Mouse (Mus musculus) heart, embryonic 13.5 days (tissue): Measurements from ENCODE around the gene Nhsl1. TPM values are rescaled to one million over a fixed set of nuclear protein-coding genes. Genes with fewer than 3 reads are reported as not detected.

Experiments used
- ATAC-seq: fragments of 200-750 bp; cut with Nextera tagmentation; 2 replicates; pipeline ENCODE4 v1.8.0; 2017; ENCODE audit warnings: moderate TSS enrichment; ENCODE audit not compliant: insufficient number of reproducible peaks, low FRiP score, low TSS enrichment; ENCODE audit errors: extremely low read depth
- H3K27ac ChIP-seq: fragments of 300-500 bp; sonication (generic); replicated peaks from 2 replicates; pipeline ENCODE4 v1.5.1; 2015; ENCODE audit warnings: moderate library complexity, mild to moderate bottlenecking, inconsistent platforms
- H3K27me3 ChIP-seq: fragments of 300-500 bp; sonication (generic); replicated peaks from 2 replicates; pipeline ENCODE4 v1.6.1; 2015; ENCODE audit warnings: mild to moderate bottlenecking, inconsistent platforms
- H3K36me3 ChIP-seq: fragments of 300-500 bp; sonication (generic); 2 replicates; pipeline ENCODE4 v1.6.1; 2015; ENCODE audit warnings: mild to moderate bottlenecking, inconsistent platforms
- H3K4me1 ChIP-seq: fragments of 300-500 bp; sonication (generic); 2 replicates; pipeline ENCODE4 v1.6.1; 2015; ENCODE audit warnings: inconsistent platforms
- H3K4me2 ChIP-seq: fragments of 300-500 bp; sonication (generic); 2 replicates; pipeline ENCODE4 v1.6.1; 2015; ENCODE audit warnings: inconsistent platforms, mild to moderate bottlenecking, moderate library complexity
- H3K4me3 ChIP-seq: fragments of 300-500 bp; sonication (generic); 2 replicates; pipeline ENCODE4 v1.5.1; 2015; ENCODE audit warnings: moderate library complexity, mild to moderate bottlenecking, inconsistent platforms
- H3K9ac ChIP-seq: fragments of 300-500 bp; sonication (generic); 2 replicates; pipeline ENCODE4 v1.6.1; 2015; ENCODE audit warnings: inconsistent platforms, mild to moderate bottlenecking, moderate library complexity
- H3K9me3 ChIP-seq: fragments of 300-500 bp; sonication (generic); 2 replicates; pipeline ENCODE4 v1.6.1; 2016; ENCODE audit warnings: inconsistent platforms
- WGBS: fragments of 180-500 bp; shearing (Covaris S2); methylation state at CpG from one replicate; pipeline ENCODE4 v1.1.7; 2015; ENCODE audit warnings: mixed read lengths; 5-methylcytosine and 5-hydroxymethylcytosine counted together
- polyA plus RNA-seq: library from polyadenylated mRNA; unstranded; fragments of >200 nt; fragmentation: Nextera tagmentation; extraction: Ambion mirVana; gene quantifications from 2 replicates; pipeline ENCODE4 v1.2.1, GENCODE M21; 2015

Nhsl1 gene
- polyA plus RNA-seq, 1 experiment from 2014 or later, result 11.1 TPM

DNA sequence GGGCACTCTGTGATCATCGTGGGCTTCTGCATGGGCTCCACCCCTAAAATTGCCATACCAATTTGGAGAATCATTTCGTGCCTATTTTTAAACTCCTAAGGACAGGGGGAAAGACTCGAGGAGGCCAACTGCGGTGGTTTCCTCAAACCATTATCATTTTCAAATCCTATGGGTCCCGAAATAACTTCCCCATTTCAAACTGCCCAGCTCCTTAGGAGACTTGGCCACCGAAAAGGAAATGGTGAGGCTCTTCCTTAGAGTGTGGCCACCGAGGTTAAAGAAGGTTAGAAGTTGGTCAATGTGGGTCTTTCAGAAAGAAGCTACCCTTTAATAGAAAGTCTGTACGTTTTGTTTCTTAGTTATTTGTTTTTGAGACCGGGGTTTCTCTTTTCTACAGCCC lies 104.8 kb downstream of the Nhsl1 start:
- Histone ChIP-seq H3K4me3 (no peak overlapping the region), H3K4me1 (peaks cover 41% of the 10 kb centered on the region), H3K36me3 (no peaks in the 10 kb centered on the region), H3K27ac (no peak overlapping the region), H3K9ac (no peak overlapping the region), H3K27me3 (no peaks in the 10 kb centered on the region), H3K9me3 (no peaks in the 10 kb centered on the region), H3K4me2 (0 out of 2 replicates have a peak overlapping the region, but pooled peaks have one; percentile 12)
- ATAC-seq, result no peak
- 56% methylated on average over 9 of the region's 9 CpGs for WGBS

DNA sequence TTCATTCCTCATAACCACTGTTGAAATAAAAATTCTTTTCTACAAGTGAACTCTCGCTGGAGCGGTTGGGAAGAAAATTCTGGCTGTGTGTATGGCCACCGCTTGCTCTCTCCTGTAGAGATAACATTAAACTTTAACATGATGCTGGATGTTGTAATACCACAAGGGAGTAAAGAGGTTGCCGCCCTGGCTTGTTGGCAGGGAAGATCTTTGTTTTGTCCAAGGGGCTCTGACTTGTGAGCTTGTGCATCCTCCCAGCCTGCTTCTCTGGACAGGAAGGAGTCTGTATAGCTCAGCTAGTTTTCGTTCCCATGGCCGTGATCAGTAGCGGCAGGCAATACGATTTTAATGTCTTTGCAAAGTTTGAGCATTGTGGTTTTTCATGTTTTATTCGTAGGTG lies 109.1 kb downstream of the Nhsl1 start:
- H3K27ac ChIP-seq, result no peak overlapping the region
- H3K4me3 ChIP-seq, result no peak overlapping the region
- H3K9ac ChIP-seq, result no peak overlapping the region
- no peaks in the 10 kb centered on the region for H3K27me3 ChIP-seq
- 86% methylated on average over 9 of the region's 9 CpGs for WGBS
- peaks cover 11% of the 10 kb centered on the region for H3K36me3 ChIP-seq
- H3K9me3 ChIP-seq, result 0 out of 2 replicates have a peak, but pooled peaks cover 5% of the 10 kb centered on the region
- no peak for ATAC-seq
- H3K4me1 ChIP-seq, result peaks cover 47% of the 10 kb centered on the region
- H3K4me2 ChIP-seq, result no peak overlapping the region

DNA sequence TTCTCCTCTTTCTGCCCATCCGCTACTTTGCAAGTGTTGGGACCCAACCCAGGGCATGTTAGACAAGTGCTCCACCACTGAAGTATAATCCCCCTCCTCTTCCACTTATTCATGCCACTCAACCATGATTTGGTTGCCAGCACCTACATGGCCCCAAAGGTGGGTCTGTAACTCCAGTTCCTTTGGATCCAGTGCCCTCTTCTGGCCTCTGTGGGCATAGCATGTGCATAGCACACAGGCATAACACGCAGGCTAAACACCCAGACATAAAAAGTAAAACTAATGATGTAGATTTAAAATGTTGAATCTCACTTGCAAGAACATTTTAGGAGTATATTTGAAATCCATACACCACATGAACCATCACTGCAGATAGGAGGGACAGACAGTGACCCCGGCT lies 110.7 kb downstream of the Nhsl1 start:
- ATAC-seq, result no peak
- WGBS, result 94% methylated on average over 3 of the region's 3 CpGs

DNA sequence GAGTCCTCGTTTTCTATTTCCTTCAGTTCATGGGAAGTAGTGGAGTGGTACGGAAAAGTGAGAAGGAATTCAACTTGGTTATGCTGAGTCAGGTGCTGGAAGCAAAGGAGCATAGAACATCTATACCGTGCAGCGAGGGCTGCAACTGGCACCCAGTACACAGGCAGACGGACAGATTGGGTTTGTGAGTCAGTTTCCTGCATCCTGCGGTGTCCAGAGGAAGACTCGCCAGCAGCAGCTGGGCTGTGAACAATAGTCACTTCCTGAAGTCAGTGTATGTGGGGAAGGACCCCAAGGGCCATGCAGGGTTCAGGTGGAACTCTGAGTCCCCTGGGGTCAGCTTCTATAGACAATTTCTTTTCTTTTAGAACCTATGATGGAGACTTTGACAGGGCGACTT lies 111.4 kb downstream of the Nhsl1 start:
- Histone ChIP-seq H3K4me3 (no peak overlapping the region; the same call in 1 of the 2 replicates), H3K9me3 (0 out of 2 replicates have a peak, but pooled peaks cover 5% of the 10 kb centered on the region), H3K27me3 (no peaks in the 10 kb centered on the region), H3K27ac (peak overlapping the region; percentile 90), H3K4me1 (peaks cover 58% of the 10 kb centered on the region), H3K4me2 (peak overlapping the region; percentile 71), H3K9ac (no peak overlapping the region), H3K36me3 (peaks cover 11% of the 10 kb centered on the region)
- WGBS, result 60% methylated on average over 8 of the region's 8 CpGs
- ATAC-seq, result 0 out of 2 replicates have a peak, but pooled peaks have one; percentile 22

More for the DNA sequence above, 110.7 kb downstream of the Nhsl1 start:
- 0 out of 2 replicates have a peak, but pooled peaks cover 5% of the 10 kb centered on the region for H3K9me3 ChIP-seq
- H3K4me1 ChIP-seq, result peaks cover 52% of the 10 kb centered on the region
- peaks cover 11% of the 10 kb centered on the region for H3K36me3 ChIP-seq
- H3K27me3 ChIP-seq, result no peaks in the 10 kb centered on the region
- no peak overlapping the region for H3K4me2 ChIP-seq
- H3K4me3 ChIP-seq, result no peak overlapping the region
- no peak overlapping the region for H3K9ac ChIP-seq
- H3K27ac ChIP-seq, result peak overlapping the region; percentile 90

DNA sequence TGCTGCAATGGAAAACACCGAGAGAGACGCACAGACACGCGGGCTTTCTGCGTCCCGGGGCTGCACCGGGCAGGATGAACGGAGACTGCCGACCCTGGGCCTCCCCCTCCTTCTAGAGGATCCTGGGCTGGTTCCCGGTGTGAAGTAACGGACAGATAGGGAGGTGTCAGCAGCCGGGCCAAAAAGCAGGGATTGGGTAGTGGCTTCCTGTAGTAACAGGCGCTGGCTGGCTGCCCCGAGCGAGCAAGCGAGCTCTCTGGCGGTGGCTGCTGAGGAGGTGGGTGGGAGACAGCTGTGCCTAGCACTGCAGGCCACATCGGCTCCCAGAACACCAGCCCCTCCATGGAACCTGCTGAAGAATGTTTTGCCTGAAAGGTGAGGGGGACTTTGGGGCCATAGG lies 112.2 kb downstream of the Nhsl1 start:
- peak overlapping the region; percentile 77 for H3K9ac ChIP-seq
- peaks cover 11% of the 10 kb centered on the region for H3K36me3 ChIP-seq
- H3K4me1 ChIP-seq, result peaks cover 60% of the 10 kb centered on the region
- under 1% methylated on average over 18 of the region's 18 CpGs for WGBS
- ATAC-seq, result peak; percentile 83
- peak overlapping the region; percentile 90 for H3K27ac ChIP-seq
- no peaks in the 10 kb centered on the region for H3K27me3 ChIP-seq
- peak overlapping the region; percentile 71 for H3K4me2 ChIP-seq
- 0 out of 2 replicates have a peak, but pooled peaks cover 5% of the 10 kb centered on the region for H3K9me3 ChIP-seq
- peak overlapping the region; percentile 53 for H3K4me3 ChIP-seq

DNA sequence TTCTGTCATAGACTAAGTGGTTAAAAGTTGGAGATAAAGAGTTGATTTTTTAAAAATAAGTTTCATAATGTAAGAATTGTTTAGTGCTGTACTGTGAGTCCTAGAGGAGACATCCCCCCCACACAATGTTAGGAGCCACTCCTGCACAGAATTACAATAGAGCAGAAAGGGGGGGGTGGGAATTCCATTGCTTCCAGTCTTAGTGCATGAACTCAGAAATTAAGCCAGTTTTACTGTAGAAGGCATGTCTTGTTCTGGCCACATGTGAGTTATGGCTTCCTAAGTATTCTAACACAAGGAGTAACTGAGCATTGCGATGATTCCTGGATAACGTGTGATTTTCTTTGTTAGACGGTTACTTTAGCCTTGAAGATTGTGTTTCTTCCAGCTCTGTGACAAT lies 112.8 kb downstream of the Nhsl1 start:
- peak overlapping the region; percentile 71 for H3K4me2 ChIP-seq
- no peaks in the 10 kb centered on the region for H3K27me3 ChIP-seq
- peak overlapping the region; percentile 53 for H3K4me3 ChIP-seq
- ATAC-seq, result no peak
- 36% methylated on average over 3 of the region's 3 CpGs for WGBS
- peak overlapping the region; percentile 90 for H3K27ac ChIP-seq
- 0 out of 2 replicates have a peak, but pooled peaks cover 5% of the 10 kb centered on the region for H3K9me3 ChIP-seq
- H3K4me1 ChIP-seq, result peaks cover 61% of the 10 kb centered on the region
- H3K9ac ChIP-seq, result peak overlapping the region; percentile 77
- peaks cover 11% of the 10 kb centered on the region for H3K36me3 ChIP-seq

DNA sequence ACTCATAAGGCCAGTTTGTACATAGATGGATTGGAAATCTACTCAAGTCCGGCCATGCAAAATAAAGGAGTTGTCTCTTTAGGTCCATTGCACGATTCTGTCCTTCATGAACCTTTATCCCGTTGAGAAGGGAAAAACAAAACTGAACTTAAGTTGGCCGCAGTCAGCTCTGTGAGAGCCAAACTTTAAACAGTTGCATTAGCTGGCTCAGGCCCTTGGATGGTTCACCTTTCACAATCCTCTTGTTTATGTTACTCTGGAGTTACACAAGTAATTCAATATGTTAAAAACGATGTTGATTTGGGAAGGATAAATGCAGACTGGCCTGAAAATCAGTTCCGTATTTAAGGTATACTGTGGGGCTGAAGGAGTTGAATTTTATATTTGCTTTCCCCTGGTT lies 116.7 kb downstream of the Nhsl1 start:
- Histone ChIP-seq H3K4me3 (no peak overlapping the region), H3K9me3 (no peaks in the 10 kb centered on the region), H3K9ac (no peak overlapping the region), H3K36me3 (no peaks in the 10 kb centered on the region), H3K4me1 (peaks cover 74% of the 10 kb centered on the region), H3K27me3 (no peaks in the 10 kb centered on the region), H3K27ac (peak overlapping the region; percentile 82), H3K4me2 (peak overlapping the region; percentile 37)
- ATAC-seq, result no peak
- WGBS, result 74% methylated on average over 6 of the region's 6 CpGs

DNA sequence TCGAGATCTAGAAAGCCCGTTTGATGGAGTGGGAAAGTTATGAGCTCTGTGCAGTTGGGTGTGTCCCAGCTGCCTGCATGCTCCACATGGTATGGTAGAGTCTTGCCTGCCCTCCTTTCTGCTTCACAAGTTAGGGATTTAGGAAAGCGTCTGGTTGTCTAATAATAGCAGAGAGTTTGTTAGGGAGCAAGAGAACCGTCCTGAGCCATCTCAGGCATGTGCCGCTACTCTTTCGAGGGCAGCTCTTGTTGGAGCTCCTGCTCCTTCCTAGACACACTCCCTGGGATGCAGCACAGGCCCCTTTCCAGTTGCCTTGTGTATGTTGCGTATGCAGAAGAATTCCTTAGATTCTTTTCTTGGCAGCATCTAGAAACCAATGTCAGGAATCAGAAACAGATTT lies 117.2 kb downstream of the Nhsl1 start:
- Histone ChIP-seq H3K27me3 (no peaks in the 10 kb centered on the region), H3K4me3 (no peak overlapping the region), H3K4me2 (peak overlapping the region; percentile 37), H3K36me3 (no peaks in the 10 kb centered on the region), H3K9ac (0 out of 2 replicates have a peak overlapping the region, but pooled peaks have one; percentile 50), H3K4me1 (peaks cover 71% of the 10 kb centered on the region), H3K27ac (peak overlapping the region; percentile 82), H3K9me3 (no peaks in the 10 kb centered on the region)
- no peak for ATAC-seq
- WGBS, result 24% methylated on average over 7 of the region's 7 CpGs

DNA sequence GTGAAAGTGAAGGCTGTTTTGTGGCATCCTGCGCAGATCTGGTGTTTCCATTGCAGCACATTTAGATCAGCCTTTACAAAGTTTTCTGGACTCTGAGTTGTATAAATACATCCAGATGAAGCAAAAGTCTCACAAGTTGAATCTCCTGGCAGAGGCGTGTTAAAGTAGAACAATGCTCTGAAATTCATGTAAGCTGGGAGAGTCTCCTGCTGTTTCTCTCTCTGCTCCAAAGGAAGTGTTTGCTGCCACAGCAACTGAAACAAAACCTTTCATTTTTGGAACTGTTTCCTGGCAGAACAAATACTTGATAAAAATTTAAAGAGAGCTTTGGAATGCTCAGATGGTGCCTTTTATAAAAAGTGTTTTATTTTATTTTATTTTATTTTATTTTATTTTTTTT lies 118.8 kb downstream of the Nhsl1 start:
- Histone ChIP-seq H3K36me3 (no peaks in the 10 kb centered on the region), H3K27ac (peak overlapping the region; percentile 70), H3K9ac (peak overlapping the region; percentile 56; the same call in 1 of the 2 replicates), H3K27me3 (no peaks in the 10 kb centered on the region), H3K9me3 (no peaks in the 10 kb centered on the region), H3K4me3 (no peak overlapping the region), H3K4me1 (peaks cover 65% of the 10 kb centered on the region), H3K4me2 (no peak overlapping the region)
- WGBS, result 64% methylated on average over 2 of the region's 2 CpGs
- ATAC-seq, result no peak

DNA sequence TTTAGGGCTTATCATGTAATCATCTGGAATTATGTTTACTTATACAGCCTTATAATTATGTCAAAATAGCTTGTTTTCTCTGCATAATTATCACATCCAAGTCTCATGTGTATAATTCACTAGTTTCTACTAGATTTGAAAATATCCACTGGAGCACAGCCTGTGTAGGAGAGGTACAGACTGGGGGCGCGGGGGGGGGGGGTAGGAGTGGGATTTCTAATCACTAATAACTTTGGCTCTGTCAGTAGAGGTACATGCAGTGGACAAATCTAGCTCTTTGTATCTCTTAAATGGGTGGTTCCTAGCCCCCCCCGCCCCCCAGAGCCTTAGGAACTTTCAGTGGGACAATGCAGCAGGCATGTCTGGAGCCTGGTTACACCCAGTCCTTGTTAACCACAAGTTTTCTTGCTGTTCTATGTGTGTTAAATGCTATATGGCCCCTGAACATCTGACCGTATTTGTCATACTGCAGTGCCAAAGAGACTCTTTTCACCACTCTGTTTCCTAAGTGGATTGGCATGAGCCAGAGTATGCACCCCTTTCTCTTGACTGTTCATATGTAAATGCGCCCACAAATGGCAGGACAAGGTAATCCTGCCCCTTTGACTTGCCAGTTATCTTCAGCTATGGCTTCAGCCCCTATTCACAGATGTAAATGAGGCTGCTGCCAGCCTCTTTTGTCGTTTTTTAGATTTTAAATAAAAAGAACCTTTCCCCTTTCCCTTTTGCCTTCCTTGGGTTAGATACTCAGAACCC lies 127.0 kb downstream of the Nhsl1 start:
- no peaks in the 10 kb centered on the region for H3K9me3 ChIP-seq
- H3K4me3 ChIP-seq, result no peak overlapping the region
- peaks cover 70% of the 10 kb centered on the region for H3K4me1 ChIP-seq
- H3K9ac ChIP-seq, result peak overlapping the region; percentile 64
- no peaks in the 10 kb centered on the region for H3K36me3 ChIP-seq
- peak overlapping the region; percentile 96 for H3K27ac ChIP-seq
- H3K4me2 ChIP-seq, result peak overlapping the region; percentile 60
- WGBS, result 37% methylated on average over 6 of the region's 6 CpGs
- no peaks in the 10 kb centered on the region for H3K27me3 ChIP-seq
- ATAC-seq, result no peak

DNA sequence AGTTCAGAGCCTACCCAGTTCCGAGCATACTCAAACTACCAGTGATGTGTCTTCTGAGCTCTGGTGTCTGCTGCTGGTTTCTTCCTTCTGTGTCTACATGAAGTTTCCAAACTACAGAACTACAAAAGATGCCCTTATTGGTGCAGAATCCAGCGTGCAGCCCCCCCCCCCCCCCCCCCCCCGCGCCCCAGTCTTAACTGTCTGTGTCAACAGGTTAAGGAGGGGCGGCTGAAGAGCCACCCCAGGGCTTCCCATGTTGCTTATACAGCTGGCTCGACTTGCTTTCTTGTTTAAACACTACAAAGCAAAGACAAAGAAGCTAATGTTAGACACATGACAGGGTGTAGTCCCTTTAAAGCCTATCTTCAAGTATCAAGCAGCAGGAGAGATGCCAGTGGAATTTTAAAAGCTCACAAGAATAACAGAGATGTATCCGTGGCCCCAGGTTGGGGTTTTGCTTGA lies 127.6 kb downstream of the Nhsl1 start:
- Histone ChIP-seq H3K27ac (peak overlapping the region; percentile 96), H3K4me3 (no peak overlapping the region), H3K4me2 (peak overlapping the region; percentile 60), H3K27me3 (no peaks in the 10 kb centered on the region), H3K36me3 (no peaks in the 10 kb centered on the region), H3K9me3 (no peaks in the 10 kb centered on the region), H3K9ac (peak overlapping the region; percentile 64), H3K4me1 (peaks cover 73% of the 10 kb centered on the region)
- 6% methylated on average over 7 of the region's 7 CpGs for WGBS
- no peak for ATAC-seq
